Mouse (Mus musculus) ovary, postnatal 14 days (tissue): ENCODE data around the gene Mum1.
A peak's percentile ranks its signal among the peaks of the same experiment; 100 is the strongest.

ENCODE experiments used
- DNase-seq: peaks from one replicate; pipeline ENCODE4 v3.0.0; 2022; ENCODE audit warnings: low spot score

Mum1 gene

DNA sequence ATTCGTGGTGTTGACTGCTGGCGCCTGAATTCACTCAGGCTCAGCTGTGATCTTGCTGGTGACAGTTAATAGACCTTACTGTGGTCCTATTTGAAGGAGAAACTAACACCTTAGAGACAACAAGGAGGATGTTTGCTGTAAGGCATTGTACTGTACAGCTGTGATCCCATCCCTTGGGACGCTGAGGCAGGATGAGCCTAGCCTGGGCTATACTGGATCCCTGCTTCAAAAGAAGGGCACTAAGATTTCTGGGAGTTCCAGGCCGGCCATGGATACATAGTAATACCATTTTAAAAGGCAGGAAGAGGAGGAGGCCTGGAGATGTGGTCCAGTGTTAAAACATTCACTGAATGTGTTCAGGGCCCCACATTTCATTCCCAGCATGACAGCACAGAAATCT lies 24.3 kb downstream of the Mum1 start:
- no peak for DNase-seq

DNA sequence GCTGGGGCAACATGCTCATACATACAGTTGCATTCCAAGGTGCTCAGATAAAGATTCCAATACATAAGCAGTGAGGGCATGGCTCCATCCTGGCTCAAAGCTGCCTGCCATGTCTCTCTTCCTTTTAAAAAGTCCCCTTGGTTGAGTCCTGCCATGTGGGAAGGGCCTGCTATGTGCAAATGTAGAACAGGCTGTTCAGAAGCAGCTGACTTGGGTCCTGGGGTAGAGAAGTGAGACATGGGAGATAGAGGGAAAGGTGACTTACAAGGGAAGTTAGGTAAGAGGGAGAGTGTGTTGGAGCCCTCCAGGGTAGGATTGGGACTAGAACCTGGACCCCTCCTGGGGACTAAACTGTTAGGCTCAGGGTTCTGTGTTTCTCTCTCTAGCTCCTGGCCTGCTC lies 25.8 kb downstream of the Mum1 start:
- DNase-seq = no peak

DNA sequence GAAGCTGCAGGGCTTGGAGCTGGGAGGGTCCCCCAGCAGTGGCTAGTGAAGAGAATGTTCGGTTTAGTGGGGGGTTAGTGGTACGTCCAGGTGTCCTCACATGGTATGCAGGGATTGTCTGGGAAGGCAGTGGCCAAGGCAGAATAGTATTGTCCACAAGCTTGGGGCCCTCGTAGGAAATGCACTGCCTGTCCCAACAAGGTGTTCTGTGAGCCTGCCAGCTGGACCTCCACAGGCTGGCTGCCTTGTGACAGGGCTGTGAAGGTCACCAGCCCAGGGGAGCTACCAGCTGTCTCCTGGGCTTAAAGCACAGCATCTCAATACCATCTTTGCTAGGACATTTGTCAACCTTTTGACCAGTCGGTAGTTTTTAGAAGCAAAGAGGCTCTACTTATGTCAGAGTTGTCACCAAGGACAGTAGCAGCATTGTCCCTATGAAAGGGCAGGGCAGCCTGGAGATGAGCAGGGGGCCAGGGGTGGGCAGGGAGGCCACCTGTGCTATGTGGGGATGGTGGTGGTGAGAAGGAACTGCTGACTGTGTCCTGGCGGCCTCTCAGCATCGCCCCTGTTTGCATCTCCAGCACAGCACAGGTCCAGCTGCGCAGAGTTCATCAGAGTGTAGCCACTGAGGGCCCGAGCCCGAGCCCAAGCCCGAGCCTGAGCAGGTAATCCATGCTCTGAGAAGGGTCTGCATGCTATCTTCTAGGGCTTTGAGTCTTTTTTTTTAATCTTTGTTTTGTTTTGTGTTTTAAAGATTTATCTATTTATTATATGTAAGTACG lies 26.4 kb downstream of the Mum1 start:
- no peak for DNase-seq

DNA sequence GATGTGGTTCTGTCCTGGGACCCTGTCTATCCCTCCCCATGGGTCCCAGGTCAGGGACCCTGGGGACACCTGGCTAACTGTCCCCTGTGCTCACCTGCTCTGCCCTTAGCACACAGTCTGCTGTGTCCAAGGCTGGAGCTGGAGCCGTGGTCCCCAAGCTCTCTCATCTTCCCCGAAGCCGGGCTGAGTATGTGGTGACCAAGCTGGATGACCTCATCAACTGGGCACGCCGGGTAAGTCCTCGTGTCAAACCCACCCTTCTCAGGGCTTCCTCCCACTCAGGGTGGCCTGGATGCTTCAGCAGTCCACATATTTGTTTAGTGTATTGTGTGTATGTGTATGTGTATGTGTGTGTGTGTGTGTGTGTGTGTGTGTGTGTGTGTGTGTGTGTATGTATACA lies 27.3 kb downstream of the Mum1 start:
- DNase-seq = no peak

DNA sequence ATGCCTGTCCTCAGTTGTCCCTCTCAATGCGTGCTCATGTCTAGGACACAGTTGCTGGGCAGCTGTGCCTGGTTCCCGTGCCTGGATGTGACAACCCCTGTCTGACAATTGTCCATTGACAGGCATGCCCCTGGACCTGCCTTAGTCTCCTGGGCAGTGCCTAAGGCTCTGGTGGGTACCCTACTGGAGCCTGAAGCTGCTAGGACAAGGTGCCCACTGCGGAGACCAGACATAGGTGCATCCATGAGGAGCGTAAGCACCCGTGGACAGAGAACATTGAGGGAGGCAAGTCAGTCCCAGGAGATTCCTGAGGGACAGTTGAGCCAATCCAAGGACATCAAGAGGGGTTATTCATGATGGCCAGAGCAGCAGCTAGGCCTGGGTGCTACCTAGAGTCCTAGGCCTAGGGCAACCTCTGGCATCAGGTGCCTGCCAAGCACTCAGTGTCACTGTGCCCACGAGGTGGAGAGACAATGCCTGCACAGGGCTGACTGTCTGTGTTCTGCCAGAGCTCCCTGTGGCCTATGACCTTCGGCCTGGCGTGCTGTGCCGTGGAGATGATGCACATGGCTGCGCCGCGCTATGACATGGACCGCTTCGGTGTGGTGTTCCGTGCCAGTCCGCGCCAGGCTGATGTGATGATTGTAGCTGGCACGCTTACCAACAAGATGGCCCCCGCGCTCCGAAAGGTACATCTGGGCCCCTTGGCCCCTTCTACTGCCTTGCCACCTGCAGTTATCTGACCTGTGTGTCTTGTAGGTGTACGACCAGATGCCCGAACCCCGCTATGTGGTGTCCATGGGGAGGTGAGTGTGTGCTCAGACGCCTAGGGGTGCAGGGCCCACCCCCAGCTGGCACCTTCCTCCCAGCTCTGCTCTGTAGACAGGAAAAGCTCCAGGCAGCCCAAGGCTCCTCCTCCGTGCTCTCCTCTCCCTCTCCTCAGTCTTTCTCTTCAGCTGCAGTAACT lies 28.4 kb downstream of the Mum1 start:
- DNase-seq = no peak

DNA sequence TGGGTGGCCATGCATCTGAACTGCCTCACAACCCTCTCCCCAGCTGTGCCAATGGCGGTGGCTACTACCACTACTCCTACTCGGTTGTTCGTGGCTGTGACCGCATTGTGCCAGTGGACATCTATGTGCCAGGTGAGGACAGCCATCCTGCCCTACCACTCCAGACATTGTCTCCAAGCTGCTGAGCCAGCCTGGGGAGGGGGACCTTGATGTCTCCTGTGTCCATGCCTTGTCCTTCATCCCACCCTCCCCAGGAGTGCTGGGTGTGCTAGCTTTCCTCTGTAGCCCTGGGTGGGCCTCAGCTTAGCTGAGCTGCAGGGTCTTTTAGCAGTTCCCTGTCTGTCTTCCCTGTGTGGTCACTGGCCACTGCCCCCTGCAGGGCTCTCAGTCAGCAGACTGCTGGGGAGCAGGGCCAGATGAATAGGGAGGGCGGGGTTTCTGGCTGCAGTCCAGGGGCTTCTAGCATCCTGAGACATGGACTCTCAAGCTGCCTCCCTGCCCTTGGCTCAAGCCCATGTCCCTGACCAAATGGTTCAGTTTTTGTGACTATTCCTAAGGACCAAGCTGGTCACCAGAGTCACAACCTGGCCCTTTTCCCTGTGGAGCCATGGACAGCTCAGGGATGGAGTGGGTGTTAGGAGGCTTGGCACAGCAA lies 29.8 kb downstream of the Mum1 start:
- DNase-seq = no peak

DNA sequence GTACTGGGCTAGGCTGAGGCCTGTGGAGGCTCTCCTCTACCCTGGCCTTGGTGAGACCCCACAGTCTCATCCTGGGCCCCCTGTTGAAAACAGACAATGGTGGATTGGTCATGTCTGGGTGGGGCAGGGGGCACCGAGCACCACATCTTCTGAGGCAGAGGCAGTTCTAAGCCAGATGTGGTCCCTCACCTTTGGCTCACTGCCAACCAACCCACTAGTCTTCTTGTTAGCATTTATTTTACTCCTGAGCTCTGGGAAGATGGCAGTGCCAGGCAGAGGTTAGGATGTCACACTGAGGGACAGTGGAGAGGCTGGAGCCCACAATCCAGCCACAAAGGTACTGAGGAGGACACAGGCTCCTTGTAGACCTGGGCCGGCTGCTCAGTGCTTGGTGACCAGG lies 31.7 kb downstream of the Mum1 start:
- no peak for DNase-seq

DNA sequence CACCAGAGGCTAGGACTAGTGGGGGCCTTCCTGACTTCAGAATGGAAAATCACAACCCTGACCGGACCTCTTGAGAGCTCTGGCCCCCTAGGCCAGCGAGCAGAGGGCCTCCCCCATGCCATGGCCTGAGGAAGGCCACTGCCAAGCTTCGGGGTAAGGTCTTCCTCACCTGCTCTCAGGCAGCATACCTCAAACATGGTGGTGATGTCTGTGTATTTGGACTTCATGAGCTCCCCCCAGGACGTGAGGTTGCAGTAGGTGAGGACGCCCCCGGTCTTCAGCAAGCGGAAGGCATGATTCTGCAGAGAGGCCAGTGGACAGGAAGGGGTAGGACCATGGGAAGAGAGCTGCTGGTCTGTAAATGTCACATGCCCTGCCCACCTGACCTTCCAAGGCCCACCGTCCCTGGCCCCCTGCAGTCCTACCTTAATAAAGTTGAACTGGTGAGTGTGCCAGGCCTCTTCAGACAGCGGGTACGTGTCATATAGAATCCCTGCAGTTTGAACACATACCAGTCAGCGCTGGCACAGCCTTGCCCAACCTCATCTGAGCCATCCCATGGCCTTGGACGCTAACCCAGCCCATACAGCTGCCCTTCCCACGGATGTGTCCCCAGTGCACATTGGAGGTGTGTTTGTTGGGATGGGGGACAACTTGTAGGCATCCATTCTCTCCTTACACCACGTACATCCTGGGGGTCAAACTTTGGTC lies 32.7 kb downstream of the Mum1 start:
- DNase-seq = no peak

DNA sequence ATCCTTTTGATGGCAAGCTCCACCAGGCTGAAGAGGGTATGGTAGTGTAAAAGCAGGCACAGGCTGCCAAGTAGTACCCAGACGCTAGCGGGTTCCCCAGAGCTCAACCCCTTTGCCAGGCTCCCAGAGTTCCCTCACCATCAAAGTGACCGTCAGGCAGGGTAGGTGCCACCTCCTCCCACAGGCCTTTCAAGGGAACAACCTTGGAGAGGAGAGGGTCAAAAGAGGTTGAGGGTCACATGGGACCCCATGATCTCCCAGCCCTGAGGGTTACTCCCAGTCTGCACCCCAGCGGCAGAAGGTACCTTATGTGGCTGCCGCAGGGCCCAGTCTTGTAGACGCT lies 33.2 kb downstream of the Mum1 start:
- no peak for DNase-seq

DNA sequence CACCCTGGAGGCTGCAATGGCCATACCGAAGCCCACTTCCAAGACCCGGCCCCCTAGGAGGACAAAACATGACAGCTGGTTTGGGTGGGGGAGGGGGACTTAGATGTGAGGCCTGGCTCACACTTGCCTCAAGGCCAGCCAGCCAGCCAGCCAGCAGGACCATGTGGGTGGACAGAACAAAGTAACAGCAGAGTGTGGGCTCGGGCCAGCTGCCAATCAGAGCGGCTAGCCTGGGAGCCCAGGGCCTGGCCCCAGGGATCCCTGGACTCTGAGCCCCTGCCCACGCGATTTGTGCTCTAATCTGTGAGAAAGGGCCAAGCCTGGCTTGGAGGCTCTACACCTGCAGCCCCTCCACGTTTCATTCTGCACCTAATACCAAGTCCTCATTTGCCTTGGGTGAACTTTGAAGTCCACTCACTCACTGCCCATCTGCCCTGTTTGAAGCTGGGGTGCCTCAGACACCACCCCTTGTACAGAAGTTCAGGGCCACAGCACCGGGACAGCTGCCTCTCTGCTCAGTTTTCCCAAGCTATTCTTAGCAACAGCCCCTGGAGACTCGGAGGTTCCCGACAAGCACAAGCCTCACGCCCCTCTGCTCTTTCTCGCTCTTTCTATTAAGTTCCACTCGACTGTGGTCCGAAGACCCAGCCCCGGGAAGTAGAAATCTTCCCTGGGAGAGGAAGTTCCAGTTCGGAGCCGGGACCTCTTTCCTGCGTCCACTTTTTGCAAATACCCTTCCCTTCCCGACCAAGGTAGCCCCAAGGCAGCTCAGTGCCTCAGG lies 33.8 kb downstream of the Mum1 start:
- DNase-seq = peak; percentile 38

DNA sequence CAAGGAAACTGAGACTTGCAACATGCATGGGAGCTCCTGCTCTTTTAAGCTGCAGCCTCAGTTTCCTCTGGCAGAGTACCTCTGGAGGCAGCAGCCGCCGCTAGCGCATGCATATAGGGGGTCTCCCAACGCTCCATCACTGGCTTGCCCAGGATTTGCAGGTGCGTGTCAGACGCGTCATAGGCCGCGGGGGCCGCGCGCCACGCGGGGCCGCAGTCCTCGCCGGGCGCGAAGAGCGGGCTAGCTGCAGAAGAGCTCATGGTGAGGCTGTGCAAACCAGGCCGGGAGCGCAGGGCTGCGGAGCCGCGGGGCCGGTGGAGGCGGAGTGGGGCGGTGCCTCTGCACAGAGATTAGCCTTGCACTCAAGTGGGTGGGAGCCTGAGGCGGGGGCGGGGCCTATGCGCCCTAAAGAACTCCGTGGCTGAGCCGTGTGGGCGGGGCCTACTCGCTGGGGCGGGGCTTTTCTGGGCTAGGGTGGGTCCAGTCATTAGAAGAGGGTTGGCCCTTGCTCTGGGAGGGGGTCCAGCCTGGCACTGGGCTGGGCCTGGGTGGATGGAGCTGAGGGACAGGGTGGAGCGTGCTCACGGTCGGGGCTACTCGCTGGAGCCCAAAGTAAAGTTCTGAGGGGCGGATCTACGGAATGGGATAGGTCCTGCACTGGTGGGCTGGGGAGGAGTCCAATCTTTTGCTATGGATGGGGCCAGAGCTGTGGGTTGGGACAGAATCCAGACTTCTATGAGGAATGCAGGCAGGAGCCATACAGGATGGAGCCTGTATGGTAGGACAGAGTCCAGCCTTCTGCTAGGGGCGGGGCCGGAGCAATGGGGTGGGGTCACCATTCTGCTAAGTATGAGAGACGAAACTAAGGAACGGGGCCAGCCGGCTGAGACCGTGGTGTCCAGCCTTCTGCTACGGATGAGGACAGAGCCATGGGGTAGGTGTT lies 34.7 kb downstream of the Mum1 start, which contains the start of the genes Gamt and Dazap1:
Gene Gamt (minus strand): TSS at position 371 of the 943 bp plus-strand sequence.
Gene Dazap1 (plus strand): TSS at position 845 of the 943 bp plus-strand sequence.
- DNase-seq = peak; percentile 97

DNA sequence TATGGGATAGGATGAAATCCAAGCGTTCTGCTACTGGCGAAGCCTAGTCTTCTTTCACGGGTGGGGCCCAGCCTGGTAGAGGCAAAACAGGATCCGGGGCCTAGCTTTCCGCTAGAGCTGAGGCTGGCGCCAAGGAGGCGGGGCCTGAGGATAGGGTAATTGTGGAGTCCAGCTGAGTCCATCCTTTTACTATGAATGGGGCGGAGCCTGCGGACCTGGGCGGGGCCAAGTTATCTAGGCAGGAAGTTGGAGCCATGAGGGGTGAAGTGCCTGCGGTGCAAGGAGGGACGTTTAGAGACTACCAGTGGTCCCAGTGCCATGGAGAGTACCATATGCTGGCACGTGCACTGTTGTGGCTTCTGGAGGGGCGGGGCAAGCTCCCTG lies 35.3 kb downstream of the Mum1 start:
- DNase-seq = peak; percentile 94

DNA sequence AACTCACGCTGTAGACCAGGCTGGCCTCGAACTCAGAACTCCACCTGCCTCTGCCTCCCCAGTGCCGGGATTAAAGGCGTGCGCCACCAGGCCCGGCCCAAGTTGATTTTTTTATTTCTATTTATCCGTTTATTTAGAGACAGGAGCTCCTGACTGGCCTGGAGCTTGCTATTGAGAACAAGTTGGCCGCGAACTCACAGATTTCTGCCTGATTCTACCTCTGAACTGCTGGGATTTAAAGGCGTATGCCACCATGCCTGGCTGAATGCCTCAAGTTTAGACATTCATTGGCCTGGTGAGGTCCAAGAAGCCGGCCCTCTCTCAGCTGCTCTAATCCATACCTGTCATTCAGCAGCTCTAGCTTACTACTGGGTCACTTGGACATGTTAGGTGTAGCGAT lies 35.9 kb downstream of the Mum1 start:
- DNase-seq = no peak

DNA sequence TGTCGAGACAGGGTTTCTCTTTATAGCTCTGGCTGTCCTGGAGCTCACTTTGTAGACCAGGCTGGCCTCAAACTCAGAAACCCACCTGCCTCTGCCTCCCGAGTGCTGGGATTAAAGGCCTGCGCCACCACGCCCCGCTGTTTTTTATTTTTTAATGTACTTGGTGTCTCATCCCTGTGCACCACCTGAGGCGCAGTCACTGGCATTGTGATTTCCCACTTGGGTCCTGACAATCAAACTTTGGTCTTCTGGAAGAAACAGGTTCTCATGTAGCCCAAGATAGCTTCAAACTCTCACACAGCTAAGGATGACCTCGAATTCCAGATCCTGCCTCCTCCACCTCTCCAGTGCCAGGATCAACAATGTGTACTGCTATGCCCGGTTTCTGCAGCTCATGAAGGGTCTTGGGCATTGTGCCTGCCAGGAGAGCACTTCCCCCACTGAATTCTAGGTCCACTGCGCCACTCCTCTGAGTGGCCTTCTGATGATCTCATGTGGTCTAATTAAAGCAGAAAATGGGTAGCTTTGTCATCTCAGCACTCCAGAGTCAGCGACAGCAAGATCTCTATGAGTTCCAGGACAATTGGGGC lies 36.6 kb downstream of the Mum1 start:
- no peak for DNase-seq

DNA sequence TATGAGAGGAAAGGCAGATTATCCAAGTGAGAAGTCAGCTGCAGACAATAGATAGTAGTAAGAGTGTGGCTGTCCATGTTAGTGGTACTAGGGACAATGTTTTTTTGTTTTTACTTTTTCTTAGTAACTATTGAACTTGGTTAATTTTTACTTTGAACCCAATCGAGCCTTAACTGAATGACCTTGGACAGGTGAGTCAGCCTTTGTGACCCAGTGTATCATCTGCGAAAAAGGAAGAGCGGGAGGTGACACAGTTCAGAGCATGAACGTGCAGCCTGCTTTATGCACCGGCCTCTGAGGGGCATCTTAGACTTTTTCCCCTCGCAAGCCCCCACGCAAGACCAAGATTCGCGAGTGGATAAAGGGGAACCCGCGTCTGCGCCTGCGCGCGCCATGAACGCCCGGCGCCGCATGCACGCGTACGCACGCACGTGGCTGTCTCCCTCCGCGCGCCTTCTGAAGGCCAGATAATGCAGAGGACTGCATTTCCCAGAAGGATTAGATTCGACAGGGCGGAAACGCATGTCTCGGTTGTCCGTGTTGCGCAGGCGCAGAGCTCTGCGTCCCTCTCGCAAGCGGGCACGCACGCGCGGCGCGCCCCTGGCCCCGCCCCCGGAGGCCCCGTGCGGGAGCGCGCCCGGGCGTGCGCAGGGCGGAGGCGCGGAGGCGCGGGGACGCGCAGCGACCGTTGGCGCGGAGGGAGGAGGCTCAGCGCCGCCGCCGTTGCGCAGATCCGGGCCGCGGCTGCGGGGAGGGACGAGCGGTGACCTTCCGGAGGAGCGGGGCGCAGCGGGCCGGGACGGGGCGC lies 38.3 kb downstream of the Mum1 start:
- DNase-seq = peak; percentile 98

DNA sequence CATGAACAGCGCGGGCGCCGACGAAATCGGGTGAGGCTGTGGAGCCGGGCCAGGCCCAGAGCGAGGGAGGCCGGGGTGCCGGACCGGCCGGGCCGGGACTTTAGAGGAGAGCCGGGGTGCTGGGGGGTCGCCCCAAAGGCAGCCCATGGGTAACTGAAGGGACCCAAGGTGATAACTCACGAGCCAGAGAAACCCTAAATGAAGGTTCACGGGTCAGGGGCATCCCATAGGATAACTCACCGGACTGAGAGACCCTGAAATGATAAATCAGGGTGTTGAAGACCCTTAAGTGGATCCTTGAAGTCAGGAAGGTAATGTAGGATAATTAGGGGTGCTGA lies 38.9 kb downstream of the Mum1 start:
- DNase-seq = no peak

DNA sequence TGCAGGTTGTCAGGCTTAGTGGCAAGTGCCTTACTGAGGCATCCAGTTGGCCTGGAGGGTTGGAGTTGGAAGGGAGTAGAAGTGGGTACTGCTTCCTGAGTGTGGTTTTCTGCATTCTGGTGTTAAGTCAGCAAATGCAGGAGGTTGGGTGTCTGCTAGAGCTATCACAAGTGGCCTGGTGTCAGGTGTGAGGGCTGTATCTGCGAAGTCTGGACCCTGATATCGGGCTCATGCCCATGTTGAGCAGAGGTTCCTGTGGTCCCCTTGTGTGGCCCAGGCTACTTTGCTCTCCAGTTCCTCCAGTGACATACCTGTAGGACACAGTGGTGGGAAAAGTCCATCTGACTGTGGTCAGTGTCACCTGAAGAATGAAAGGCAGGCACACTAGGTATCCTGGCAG lies 43.9 kb downstream of the Mum1 start:
- no peak for DNase-seq

DNA sequence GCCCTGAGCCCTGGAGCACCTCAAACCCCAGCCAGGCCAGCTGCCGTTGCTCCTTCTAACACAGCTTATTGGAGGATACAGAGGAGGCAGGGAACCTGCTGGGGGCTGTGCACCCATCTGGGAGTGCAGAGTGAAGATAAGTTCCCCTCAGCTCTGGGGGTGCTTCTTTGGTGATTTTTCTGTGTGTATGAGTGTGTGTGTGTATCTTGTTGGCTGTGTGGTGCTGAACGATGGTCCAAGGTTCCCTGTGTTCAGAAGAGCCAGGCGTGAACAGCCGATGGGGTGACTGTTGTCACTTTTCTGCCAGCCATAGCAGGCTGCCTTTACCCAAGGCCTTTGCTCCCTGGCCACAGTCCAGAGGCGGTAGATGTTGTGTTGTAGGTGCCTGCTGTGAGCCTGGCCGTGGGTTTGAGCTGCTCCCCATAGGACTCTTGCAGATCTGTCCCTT lies 44.5 kb downstream of the Mum1 start:
- no peak for DNase-seq
